Mouse (Mus musculus): ENCODE results near the gene Ankrd23.

DNA sequence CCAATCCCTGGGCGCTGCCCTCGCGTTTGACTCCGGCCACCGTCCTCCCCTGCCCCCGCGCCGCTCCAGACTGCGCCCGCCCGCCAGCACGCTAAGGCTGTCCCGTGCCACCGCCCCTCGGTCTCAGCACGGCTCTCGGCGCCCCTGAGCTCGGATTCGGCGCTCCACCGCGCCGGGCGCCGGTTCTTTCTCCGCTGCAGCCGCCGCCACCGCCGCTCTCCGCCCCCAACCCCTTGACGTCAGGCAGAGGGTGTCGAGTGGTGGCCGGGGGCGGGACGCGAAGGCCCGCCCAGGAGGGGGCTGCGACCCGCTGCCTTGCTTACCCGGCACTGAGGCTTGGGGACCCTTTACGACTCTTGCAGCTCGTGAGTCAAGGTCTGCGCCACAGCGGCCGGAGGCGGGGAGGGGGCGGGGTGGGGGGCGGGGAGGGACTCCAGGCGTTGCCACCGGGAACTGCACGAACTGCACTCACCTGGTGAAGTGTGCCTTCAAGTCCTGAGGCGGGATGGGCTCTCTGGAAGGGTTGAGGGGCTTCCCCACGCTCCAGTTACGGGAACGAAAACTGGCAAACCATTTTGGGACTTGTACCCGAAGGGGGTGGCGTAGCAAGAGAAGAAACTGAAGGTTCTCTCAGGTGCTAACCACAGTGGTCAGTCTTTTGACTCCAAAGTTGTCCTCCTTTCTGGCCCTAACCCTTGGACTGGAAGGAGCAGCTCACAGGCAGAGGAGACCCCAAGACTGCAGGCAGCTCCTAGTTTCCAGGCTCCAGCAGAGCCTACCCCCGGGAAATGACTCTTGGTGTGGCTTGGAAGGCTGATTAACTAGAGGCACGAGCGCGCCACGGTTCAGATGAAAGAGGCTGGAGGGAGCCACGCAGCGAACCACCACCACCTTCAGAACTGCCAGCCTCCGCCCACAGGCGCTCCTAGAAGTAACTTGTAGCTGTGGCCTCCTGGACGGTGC, 21.6 kb upstream of the Ankrd23 start, which contains the start of gene Sema4c:
- TF ChIP-seq CTCF (IDR thresholded peaks at IDR 0.05; ENCODE audit: borderline replicate concordance, control insufficient read depth, extremely low read depth, insufficient read depth, low read length, poor library complexity), result no peak
- no peak for TF ChIP-seq POLR2A (IDR thresholded peaks at IDR 0.05; ENCODE audit: control insufficient read depth, extremely low read depth, insufficient read depth, low read length, poor library complexity)

Measured in thymus, adult 2 months (tissue).